Mouse (Mus musculus): ENCODE data around the gene Hbb-bh1.
"Not testable (repeated sequence)": the region's sequence is repeated elsewhere in the genome, so short reads cannot be mapped to it uniquely, and the experiment has no call there.

Hbb-bh1 gene

GRCm38 (mm10) chr7:103812174-103812573 is 30.8 kb downstream of the Hbb-bh1 start:
- no peak for DNase-seq (ENCODE audit: low spot score in 2 of 2)

- no peak for DNase-seq (ENCODE audit: low spot score in 2 of 2)
These were observed 31.6 kb downstream of the Hbb-bh1 start for GRCm38 (mm10) chr7:103811223-103811845.

GRCm38 (mm10) chr7:103810746-103811145 is 32.2 kb downstream of the Hbb-bh1 start:
- DNase-seq (ENCODE audit: low spot score in 2 of 2) = no peak

GRCm38 (mm10) chr7:103810296-103810695 is 32.7 kb downstream of the Hbb-bh1 start:
- no peak for DNase-seq (ENCODE audit: low spot score in 2 of 2)

GRCm38 (mm10) chr7:103809801-103810155 is 33.2 kb downstream of the Hbb-bh1 start:
- DNase-seq (ENCODE audit: low spot score in 2 of 2) = no peak

GRCm38 (mm10) chr7:103808971-103809800 is 33.8 kb downstream of the Hbb-bh1 start:
- no peak for DNase-seq (ENCODE audit: low spot score in 2 of 2)

GRCm38 (mm10) chr7:103808120-103808519 is 34.8 kb downstream of the Hbb-bh1 start:
- DNase-seq (ENCODE audit: low spot score in 2 of 2) = not testable (repeated sequence)

GRCm38 (mm10) chr7:103806856-103807255 is 36.1 kb downstream of the Hbb-bh1 start:
- peak; percentile 6 to 10 for DNase-seq (ENCODE audit: low spot score in 2 of 2)

- no peak for DNase-seq (ENCODE audit: low spot score in 2 of 2)
These were observed 50.1 kb downstream of the Hbb-bh1 start for GRCm38 (mm10) chr7:103792669-103793388.

- DNase-seq (ENCODE audit: low spot score in 2 of 2) = no peak
These were observed 51.2 kb downstream of the Hbb-bh1 start, which contains the start of gene Olfr67 for GRCm38 (mm10) chr7:103791721-103792120. TSS of gene Olfr67 (minus strand) at chr7:103791821.
